Comparison of ENCODE assay signal across 29 mouse cellular contexts in the genomic region with DNA sequence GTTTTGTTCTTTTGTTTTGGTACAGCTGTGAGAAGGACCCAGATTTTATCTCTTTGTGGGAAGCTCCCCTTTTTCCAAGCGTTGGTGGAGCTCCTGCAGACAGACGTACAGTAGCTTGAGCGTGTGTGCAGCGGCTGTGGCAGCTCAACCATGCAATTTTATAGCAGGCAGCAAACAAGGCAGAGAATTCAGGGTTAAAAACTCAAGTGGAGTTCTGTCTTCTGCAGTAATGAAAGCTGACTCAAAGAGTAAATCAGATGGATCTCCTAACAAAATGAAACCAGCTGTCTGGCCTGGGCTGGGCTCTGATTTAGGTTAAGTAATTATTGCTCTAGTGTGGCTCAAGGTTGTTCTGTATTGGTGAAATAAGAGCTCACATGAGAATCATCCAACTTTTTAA.
DNase-seq lines count a peak whose midpoint lies in the region; ATAC-seq lines count a peak whose summit lies in the region.
"Had no signal": no experiment of that assay in that cellular context is flagged by ENCODE, and none has a peak within 500 bp of the region (broad histone marks: within the 10 kb centered on the region; RNA-seq: fewer than 3 reads in every experiment).

No protein-coding gene starts in this region.

- peak; percentile 61; the same call in 1 of the 2 replicates for ATAC-seq in kidney, embryonic 16.5 days (ENCODE audit: low FRiP score, low TSS enrichment)
- no peak for ATAC-seq in embryonic facial prominence, embryonic 13.5 days (ENCODE audit: insufficient number of reproducible peaks, insufficient read depth, low FRiP score, low TSS enrichment, low read depth)
- ATAC-seq: forebrain, embryonic 16.5 days; inflammation-experienced regulatory T-cells, adult 6 months had no signal

- WGBS in kidney, embryonic 16.5 days = 17% methylated on average over 4 of the region's 4 CpGs
- 18% methylated on average over 4 of the region's 4 CpGs for WGBS in embryonic facial prominence, embryonic 13.5 days

- no peak overlapping the region for H3K9ac ChIP-seq in kidney, embryonic 16.5 days (replicated peaks; ENCODE audit: low read length)
- H3K9ac ChIP-seq in embryonic facial prominence, embryonic 13.5 days = no peak overlapping the region
- H3K9ac ChIP-seq: heart, embryonic 12.5 days; hindbrain, embryonic 13.5 days; limb, embryonic 15.5 days; liver, embryonic 14.5 days; lung, embryonic 14.5 days; neural tube, embryonic 12.5 days had no signal

- H3K4me3 ChIP-seq in kidney, embryonic 16.5 days (ENCODE audit: low read length) = no peak overlapping the region
- H3K4me3 ChIP-seq in embryonic facial prominence, embryonic 13.5 days = no peak overlapping the region
- H3K4me3 ChIP-seq: heart, embryonic 12.5 days; hindbrain, embryonic 13.5 days; limb, embryonic 15.5 days; megakaryocyte, embryonic 14.5 days; neural tube, embryonic 12.5 days had no signal

- DNase-seq in kidney, postnatal 10 days = no peak
- peak; percentile 74 for DNase-seq in embryo, embryonic 10.5 days (ENCODE audit: low spot score)
- peak; percentile 22 for DNase-seq in retina, embryonic 14.5 days (ENCODE audit: low spot score)
- DNase-seq in testis, postnatal 14 days (ENCODE audit: low spot score) = no peak
- no peak for DNase-seq in neural tube, embryonic 10.5 days (ENCODE audit: extremely low spot score, low spot score)
- DNase-seq: adrenal gland, postnatal 10 days; B cell, adult 2 months; cerebellum, adult 8-10 months; cerebellum, postnatal 36 days; gastrocnemius, postnatal 25 days; heart, adult 18-20 months; kidney, adult 18-20 months; lung, embryonic 14.5 days; lung, postnatal 36 days; midbrain, embryonic 14.5 days; thymus, adult 18-20 months; thymus, postnatal 4 days had no signal

- H3K4me1 ChIP-seq in kidney, embryonic 16.5 days (ENCODE audit: insufficient read depth, low read length) = peaks cover 4% of the 10 kb centered on the region; the same call in 1 of the 2 replicates
- peaks cover 4% of the 10 kb centered on the region; the same call in 1 of the 2 replicates for H3K4me1 ChIP-seq in embryonic facial prominence, embryonic 13.5 days
- H3K4me1 ChIP-seq: heart, embryonic 12.5 days; hindbrain, embryonic 13.5 days; megakaryocyte, embryonic 14.5 days had no signal

- H3K36me3 ChIP-seq in kidney, embryonic 16.5 days (ENCODE audit: insufficient read depth, low read length) = no peaks in the 10 kb centered on the region
- no peaks in the 10 kb centered on the region for H3K36me3 ChIP-seq in embryonic facial prominence, embryonic 13.5 days
- H3K36me3 ChIP-seq: G1E; heart, embryonic 12.5 days; hindbrain, embryonic 13.5 days; limb, embryonic 15.5 days; neural tube, embryonic 12.5 days had no signal

- H3K27me3 ChIP-seq in kidney, embryonic 16.5 days (ENCODE audit: insufficient read depth, low read length) = no peaks in the 10 kb centered on the region
- H3K27me3 ChIP-seq in embryonic facial prominence, embryonic 13.5 days = no peaks in the 10 kb centered on the region
- H3K27me3 ChIP-seq: CH12.LX; heart, embryonic 12.5 days; hindbrain, embryonic 13.5 days; limb, embryonic 15.5 days; megakaryocyte, embryonic 14.5 days; neural tube, embryonic 12.5 days had no signal

- no peak overlapping the region for H3K27ac ChIP-seq in kidney, embryonic 16.5 days (ENCODE audit: low read length)
- H3K27ac ChIP-seq in embryonic facial prominence, embryonic 13.5 days = 0 out of 2 replicates have a peak overlapping the region, but pooled peaks have one; percentile 28
- H3K27ac ChIP-seq: hindbrain, embryonic 13.5 days; limb, embryonic 15.5 days; liver, embryonic 14.5 days; neural tube, embryonic 12.5 days had no signal

- H3K4me2 ChIP-seq in kidney, embryonic 16.5 days (replicated peaks; ENCODE audit: low read depth, low read length) = 0 out of 2 replicates have a peak overlapping the region, but pooled peaks have one; percentile 21
- H3K4me2 ChIP-seq in embryonic facial prominence, embryonic 13.5 days = peak overlapping the region; percentile 42
- H3K4me2 ChIP-seq: heart, embryonic 12.5 days; hindbrain, embryonic 13.5 days; limb, embryonic 15.5 days; lung, embryonic 14.5 days; neural tube, embryonic 12.5 days had no signal

- H3K9me3 ChIP-seq in kidney, embryonic 16.5 days (ENCODE audit: low read length) = no peaks in the 10 kb centered on the region
- H3K9me3 ChIP-seq in embryonic facial prominence, embryonic 13.5 days = no peaks in the 10 kb centered on the region
- H3K9me3 ChIP-seq: G1E; heart, embryonic 12.5 days; hindbrain, embryonic 13.5 days; limb, embryonic 15.5 days; megakaryocyte, embryonic 14.5 days; neural tube, embryonic 12.5 days had no signal

Comparison
In these comparisons a context has a peak if more than half of its experiments do, and no peak if none do; other contexts are left out.
1. DNase-seq: peak in embryo, embryonic 10.5 days (single experiment) and retina, embryonic 14.5 days (single experiment); none in kidney, postnatal 10 days (single experiment), testis, postnatal 14 days (single experiment) and neural tube, embryonic 10.5 days (single experiment).